Mouse (Mus musculus) thymus, adult 2 months (tissue): ENCODE measurements around the gene Vps26b. TPM values are rescaled to one million over a fixed set of nuclear protein-coding genes. Genes with fewer than 3 reads are reported as not detected.
A peak's percentile ranks its signal among the peaks of the same experiment; 100 is the strongest.

Experiments used
- DNase-seq: peaks from one replicate; pipeline ENCODE4 v3.0.0; 2021
- H3K27ac ChIP-seq: fragments of 200-500 bp; 2 replicates; pipeline ENCODE4 v1.5.1; 2012; ENCODE audit warnings: low read length, control low read depth; ENCODE audit not compliant: control insufficient read depth, insufficient read depth
- H3K27me3 ChIP-seq: fragments of 200-500 bp; 2 replicates; pipeline ENCODE4 v1.6.1; 2012; ENCODE audit warnings: mild to moderate bottlenecking, low read length, moderate library complexity, mixed read lengths; ENCODE audit not compliant: control insufficient read depth, insufficient read depth
- H3K36me3 ChIP-seq: fragments of 200-500 bp; 2 replicates; pipeline ENCODE4 v1.6.1; 2012; ENCODE audit warnings: mild to moderate bottlenecking, low read length, moderate library complexity; ENCODE audit not compliant: control insufficient read depth, insufficient read depth
- H3K4me1 ChIP-seq: fragments of 200-500 bp; replicated peaks from 2 replicates; pipeline ENCODE4 v1.6.1; 2012; ENCODE audit warnings: low read length; ENCODE audit not compliant: control insufficient read depth, insufficient read depth
- H3K4me3 ChIP-seq: fragments of 200-500 bp; 2 replicates; pipeline ENCODE4 v1.5.1; 2012; ENCODE audit warnings: mild to moderate bottlenecking, low read length, control low read depth, moderate library complexity; ENCODE audit not compliant: control insufficient read depth, insufficient read depth
- CTCF ChIP-seq: fragments of 200-500 bp; IDR thresholded peaks from 2 replicates; pipeline ENCODE4 v1.5.1; 2012; ENCODE audit warnings: mild to moderate bottlenecking, control low read depth, low read length, moderate library complexity, borderline replicate concordance; ENCODE audit not compliant: control insufficient read depth, poor library complexity, insufficient read depth; ENCODE audit errors: extremely low read depth
- POLR2A ChIP-seq: fragments of 200-500 bp; IDR thresholded peaks from 2 replicates; pipeline ENCODE4 v1.6.1; 2012; ENCODE audit warnings: mild to moderate bottlenecking, low read length, control low read depth, moderate library complexity; ENCODE audit not compliant: control insufficient read depth, poor library complexity, insufficient read depth; ENCODE audit errors: extremely low read depth
- WGBS: fragments of 180-500 bp; shearing (Covaris S2); methylation state at CpG from one replicate; pipeline ENCODE4 v1.1.7; 2018; 5-methylcytosine and 5-hydroxymethylcytosine counted together
- polyA plus RNA-seq: library from polyadenylated mRNA; depleted of rRNA; stranded (reverse); fragments of >200 nt; gene quantifications from 2 replicates; pipeline ENCODE4 v1.2.3, GENCODE M21; 2012; rRNA removed

Vps26b gene
- 69.6 and 82.1 TPM in 2 replicates for polyA plus RNA-seq

GRCm38 (mm10) chr9:27029828-27030762, at the start of gene Vps26b, which contains the start of gene Ncapd3:
Gene Vps26b, minus strand, starts transcription at chr9:27030065.
Gene Ncapd3, plus strand, starts transcription at chr9:27030175.
- peaks cover 7% of the 10 kb centered on the region for H3K4me1 ChIP-seq
- no peaks in the 10 kb centered on the region for H3K27me3 ChIP-seq
- TF ChIP-seq CTCF (no peak), POLR2A (peak; percentile 91)
- H3K27ac ChIP-seq, result peak within 1 kb of the TSS; percentile 72
- no peaks in the 10 kb centered on the region for H3K36me3 ChIP-seq
- peak within 1 kb of the TSS; percentile 64 for H3K4me3 ChIP-seq
- DNase-seq, result peak; percentile 93
- WGBS, result under 1% methylated on average over 73 of the region's 80 CpGs

- no peak overlapping the region for H3K27ac ChIP-seq
- no peaks in the 10 kb centered on the region for H3K4me1 ChIP-seq
- no peaks in the 10 kb centered on the region for H3K27me3 ChIP-seq
- no peak for TF ChIP-seq CTCF
- TF ChIP-seq POLR2A, result no peak
- H3K4me3 ChIP-seq, result no peak overlapping the region
- DNase-seq, result no peak
- peaks cover 55% of the 10 kb centered on the region for H3K36me3 ChIP-seq
Measured at GRCm38 (mm10) chr9:27075812-27076211, 45.9 kb upstream of the Vps26b start.

- no peak overlapping the region for H3K4me3 ChIP-seq
- peaks cover 61% of the 10 kb centered on the region for H3K36me3 ChIP-seq
- no peaks in the 10 kb centered on the region for H3K4me1 ChIP-seq
- H3K27ac ChIP-seq, result no peak overlapping the region
- no peak for DNase-seq
- no peaks in the 10 kb centered on the region for H3K27me3 ChIP-seq
- 92% methylated on average over 1 of the region's 1 CpGs for WGBS
- TF ChIP-seq POLR2A (no peak), CTCF (no peak)
Measured at GRCm38 (mm10) chr9:27074677-27075076, 44.8 kb upstream of the Vps26b start.

GRCm38 (mm10) chr9:27070895-27071294, 41.0 kb upstream of the Vps26b start:
- Histone ChIP-seq H3K36me3 (peaks cover 84% of the 10 kb centered on the region), H3K27ac (no peak overlapping the region), H3K27me3 (no peaks in the 10 kb centered on the region), H3K4me3 (no peak overlapping the region), H3K4me1 (no peaks in the 10 kb centered on the region)
- WGBS, result 96% methylated on average over 4 of the region's 4 CpGs
- DNase-seq, result no peak
- TF ChIP-seq CTCF (no peak), POLR2A (no peak)

GRCm38 (mm10) chr9:27058341-27058740, 28.5 kb upstream of the Vps26b start:
- no peak for DNase-seq
- no peaks in the 10 kb centered on the region for H3K27me3 ChIP-seq
- H3K4me3 ChIP-seq, result no peak overlapping the region
- H3K27ac ChIP-seq, result no peak overlapping the region
- TF ChIP-seq POLR2A, result no peak
- no peak for TF ChIP-seq CTCF
- 98% methylated on average over 5 of the region's 5 CpGs for WGBS
- H3K36me3 ChIP-seq, result peaks cover 88% of the 10 kb centered on the region
- H3K4me1 ChIP-seq, result no peaks in the 10 kb centered on the region

DNA sequence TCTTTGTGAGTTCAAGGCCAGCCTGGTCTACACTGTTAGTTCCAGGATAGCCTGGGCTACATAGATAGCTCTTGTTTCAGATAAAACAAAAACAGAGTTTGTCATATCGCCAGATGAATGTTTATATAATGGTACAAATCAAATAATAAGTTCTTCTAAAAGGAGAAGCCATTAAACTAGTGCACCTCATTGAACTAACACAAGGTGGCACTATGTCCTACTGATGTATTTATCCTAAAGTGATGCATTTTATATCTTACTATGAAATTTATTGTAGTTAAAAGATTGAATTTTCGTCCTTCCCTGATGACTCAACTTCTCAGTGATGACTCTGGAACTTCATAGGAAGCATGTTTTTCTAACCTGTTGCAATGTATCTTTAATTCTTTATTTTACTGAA, 19.6 kb upstream of the Vps26b start:
- H3K36me3 ChIP-seq, result peaks cover 82% of the 10 kb centered on the region
- no peaks in the 10 kb centered on the region for H3K27me3 ChIP-seq
- H3K27ac ChIP-seq, result no peak overlapping the region
- no peaks in the 10 kb centered on the region for H3K4me1 ChIP-seq
- 94% methylated on average over 2 of the region's 2 CpGs for WGBS
- H3K4me3 ChIP-seq, result no peak overlapping the region
- no peak for DNase-seq
- no peak for TF ChIP-seq POLR2A
- no peak for TF ChIP-seq CTCF
